Mouse (Mus musculus) layer of hippocampus, adult 9-11 months (tissue): ENCODE data around the gene Fgf15.
"Not testable (repeated sequence)": the region's sequence is repeated elsewhere in the genome, so short reads cannot be mapped to it uniquely, and the experiment has no call there.

Experiments
- DNase-seq: peaks from one replicate; pipeline ENCODE4 v3.0.0; 2022

The Fgf15 gene

DNA sequence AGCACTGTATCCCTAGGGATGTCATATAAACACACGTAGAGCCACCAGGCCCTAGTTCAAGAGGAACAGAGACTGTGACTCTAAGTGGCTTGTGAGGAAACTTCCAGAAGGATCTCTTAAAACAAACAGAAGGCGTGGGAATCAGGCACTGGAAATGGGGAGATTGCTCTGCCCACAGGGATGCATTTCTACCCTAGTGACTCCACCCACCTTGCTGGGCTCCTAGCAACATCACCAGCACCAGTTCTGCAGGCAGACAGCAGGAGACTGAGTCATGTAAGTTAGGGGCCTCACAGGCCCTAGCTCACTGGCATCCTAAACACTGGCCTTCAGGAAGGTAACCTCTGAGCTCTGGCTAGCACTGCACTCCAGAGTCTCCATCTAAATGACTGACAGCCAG lies 4.5 kb upstream of the Fgf15 start:
- peak; percentile 60 for DNase-seq

DNA sequence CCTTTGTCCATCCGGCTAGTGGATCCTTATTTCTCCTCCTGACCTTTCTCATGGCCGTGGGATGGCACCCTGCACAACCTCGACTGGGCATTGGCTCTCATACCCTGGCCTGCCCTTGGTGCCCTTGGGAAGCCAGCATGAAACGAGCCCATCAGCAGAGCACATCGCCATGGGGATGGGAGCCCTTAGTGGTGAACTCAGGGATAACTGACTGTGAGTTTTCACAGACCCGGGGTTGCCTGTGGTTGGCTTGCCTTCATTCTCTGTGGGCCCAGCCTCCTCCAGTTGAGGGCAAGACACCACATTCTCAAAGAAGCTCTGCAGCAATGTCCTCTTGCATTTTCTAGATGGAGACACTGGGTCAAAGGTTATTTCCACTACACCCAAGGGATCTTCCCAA lies 4.0 kb upstream of the Fgf15 start:
- no peak for DNase-seq

DNA sequence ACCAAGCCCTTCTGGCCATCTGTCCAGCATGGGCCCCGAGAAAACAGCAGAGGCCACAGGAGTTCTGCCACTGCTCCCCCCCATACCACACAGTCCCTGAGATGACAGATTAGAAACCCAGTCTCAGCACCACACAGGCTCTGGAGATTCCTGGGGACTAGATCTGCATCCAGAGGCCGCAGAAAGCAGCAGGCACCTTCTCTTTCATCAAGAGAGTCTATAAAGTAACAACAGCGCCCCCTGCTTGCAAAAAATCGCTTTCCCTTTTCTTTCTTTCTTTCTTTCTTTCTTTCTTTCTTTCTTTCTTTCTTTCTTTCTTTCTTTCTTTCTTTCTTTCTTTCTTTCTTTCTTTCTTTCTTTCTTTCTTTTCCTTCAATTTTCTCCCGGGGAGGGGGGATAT lies 2.1 kb upstream of the Fgf15 start:
- DNase-seq, result no peak

DNA sequence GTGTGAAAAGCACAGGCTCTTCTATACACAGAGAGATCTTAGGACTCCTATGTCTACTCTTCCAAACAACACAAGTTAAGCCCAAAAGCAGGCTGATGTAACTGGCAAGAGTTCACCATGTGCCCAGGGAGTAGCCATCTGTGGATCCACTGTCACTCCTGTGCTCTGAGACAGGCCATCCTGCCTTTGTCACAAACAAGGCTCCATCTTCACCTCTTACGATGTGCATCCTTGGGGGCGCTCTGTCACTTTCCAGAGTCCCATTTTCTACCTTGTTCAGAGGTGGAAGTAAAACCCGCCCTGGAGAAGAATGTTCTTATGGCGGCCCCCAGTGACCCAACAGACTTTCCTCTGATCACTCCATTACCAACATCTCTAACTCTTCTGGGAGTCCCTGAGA lies 1.6 kb upstream of the Fgf15 start:
- DNase-seq, result no peak

DNA sequence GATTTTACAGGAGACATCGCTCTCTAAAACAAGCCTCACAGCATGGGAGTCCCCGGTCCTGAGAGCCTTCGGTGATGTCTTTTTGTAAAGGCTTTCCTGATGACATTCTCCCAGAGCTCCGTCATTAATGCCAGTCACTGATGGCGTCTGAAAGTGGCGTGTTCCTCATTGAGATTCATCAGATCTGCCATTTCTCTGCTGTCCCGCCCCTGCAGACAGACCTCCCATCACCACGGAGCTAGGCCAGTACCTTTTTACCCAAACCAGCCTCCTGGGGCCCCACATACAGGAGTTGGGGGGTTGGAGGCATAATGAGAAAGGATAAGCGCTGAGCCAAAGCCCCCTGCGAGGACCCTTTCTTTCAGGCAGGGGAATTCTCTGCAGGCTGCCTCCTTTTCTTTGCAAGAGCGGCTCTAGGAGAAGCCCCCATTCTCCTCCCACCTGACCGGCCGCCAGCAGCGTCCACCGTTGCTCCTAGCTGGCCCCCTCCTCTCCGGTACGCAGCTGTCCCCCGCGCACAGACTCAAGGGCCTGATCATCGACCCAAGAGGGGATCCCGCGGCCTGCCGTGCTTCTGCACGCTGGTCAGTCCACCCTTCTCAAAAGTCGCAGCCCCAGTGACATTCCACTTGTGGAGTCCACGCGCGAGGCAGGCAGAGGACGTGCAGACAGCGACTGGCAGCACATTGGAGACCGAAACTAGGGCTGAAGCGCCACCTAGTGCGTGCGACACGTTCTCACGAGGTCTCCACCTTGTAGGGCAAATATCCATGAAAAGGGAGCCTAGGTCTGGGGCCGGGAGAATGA lies 823 bp upstream of the Fgf15 start:
- DNase-seq, result peak; percentile 56

DNA sequence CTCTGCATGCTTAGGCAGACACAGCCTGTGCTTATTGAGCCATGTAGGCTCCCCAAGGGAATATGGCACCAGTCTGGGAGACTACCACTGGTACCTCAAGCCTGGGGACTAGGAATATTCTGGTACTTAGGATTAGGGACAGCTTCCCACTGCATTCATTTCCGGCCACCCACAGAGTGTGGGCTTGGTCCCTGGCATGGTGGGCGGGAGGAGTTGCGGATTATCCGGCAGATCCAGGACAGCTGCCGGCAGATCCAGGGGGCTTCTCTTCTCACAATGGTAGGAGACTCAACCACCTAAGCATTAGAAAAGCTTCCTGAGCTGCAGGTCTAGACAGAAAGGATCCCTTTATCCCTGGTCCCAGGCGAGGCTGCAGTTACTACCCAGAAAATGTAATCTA lies 2.2 kb downstream of the Fgf15 start:
- no peak for DNase-seq

DNA sequence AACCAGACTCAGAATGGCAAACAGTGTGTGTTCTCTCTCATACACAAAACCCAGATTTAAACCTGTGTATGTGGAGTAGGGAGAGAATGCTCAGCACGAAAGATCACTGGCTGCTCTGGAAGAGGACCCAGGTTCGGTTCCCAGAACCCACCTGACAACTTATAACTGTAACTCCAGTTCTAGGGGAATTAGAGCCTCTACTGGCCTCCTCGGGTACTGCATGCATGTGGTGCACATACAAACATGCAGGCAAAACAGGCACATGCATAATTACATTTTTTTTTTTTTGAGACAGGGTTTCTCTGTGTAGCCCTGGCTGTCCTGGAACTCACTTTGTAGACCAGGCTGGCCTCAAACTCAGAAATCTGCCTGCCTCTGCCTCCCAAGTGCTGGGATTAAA lies 9.2 kb downstream of the Fgf15 start:
- not testable (repeated sequence) for DNase-seq

DNA sequence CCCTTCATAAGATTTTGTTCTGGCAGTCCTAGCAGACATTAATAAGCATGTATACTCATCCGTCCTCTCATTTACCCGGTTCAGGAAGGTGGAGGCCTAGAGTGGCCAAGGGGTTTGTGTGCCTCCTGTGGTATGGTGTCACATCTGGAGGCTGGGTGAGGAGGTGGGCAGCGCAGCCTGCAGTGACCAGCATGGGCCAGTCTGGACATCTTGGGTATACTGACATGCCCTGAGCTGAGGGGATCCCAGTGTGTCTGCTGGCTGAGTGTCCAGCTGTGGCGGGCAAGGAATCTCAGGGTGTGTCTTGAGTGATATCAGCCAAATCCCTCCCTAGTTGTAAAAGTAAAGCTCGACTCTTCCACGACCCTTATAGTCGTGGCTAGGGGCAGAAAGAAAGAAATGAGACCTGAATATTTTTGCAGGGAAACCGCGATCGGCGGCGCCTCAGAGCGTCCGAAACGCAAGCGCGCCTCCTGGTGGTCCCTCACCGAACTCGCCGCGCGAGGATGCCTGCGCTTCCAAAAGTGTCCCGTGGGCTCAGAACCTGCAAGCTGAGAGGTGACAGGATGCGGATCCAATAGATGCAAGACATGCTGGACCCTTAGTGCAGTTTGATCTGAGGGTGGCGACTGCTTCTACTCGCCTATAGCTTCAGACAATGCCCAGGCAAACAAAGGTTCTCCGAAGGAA lies 10.5 kb downstream of the Fgf15 start:
- no peak for DNase-seq

DNA sequence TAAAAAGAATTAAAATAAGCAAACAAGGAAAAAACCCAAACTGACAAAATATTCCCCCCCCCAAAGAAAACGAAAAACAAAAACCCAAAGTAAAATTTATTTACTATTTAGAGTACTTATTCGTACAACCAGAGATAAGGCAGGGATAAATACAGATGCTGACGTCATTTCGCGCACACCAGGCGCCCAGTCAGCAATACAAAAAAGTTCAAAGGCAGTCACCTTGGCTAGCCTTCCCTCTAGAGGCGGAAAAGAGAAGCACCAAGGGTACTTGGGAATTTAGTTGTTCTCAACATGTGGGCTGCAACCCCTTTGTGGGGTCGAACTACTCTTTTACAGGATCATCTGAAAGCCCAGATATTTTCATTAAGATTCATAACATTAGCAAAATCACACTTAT lies 11.5 kb downstream of the Fgf15 start:
- no peak for DNase-seq

DNA sequence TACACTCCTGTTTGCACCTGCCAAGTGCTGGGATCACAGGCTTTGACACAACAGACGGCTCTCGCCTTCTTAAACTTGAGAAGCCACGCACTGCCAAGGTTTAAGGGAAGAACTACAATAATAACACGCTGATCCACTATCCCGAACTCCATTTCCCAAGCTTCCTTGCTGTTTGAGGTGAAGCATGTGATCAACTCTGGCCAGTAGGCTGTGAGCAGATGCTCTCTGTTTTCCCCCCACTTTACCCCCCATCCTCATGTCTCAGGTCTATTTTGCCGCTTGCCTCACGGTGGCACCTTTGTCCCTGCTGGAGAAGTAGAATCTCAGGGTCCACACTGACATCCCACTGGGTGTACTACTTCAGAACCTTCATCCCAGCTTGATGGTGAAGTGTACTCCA lies 12.4 kb downstream of the Fgf15 start:
- DNase-seq, result no peak

DNA sequence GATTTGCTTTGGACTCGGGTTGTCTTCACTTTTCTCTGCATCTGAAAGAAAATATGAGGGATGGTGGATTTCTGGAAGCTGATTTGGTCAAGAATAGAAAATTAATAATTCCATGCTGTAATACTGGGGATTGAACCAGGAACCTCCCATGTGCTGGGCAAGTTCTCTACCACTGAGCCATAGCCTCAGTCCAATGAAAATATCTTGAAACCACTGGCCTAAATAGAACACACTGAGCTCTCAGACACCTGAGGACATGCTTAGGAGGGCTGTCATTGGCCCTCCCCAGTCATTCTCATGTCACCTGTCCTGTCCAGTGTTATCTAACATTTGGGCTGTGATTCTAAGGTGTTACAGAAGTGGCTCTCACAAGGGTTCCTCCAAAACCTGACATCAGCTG lies 14.8 kb downstream of the Fgf15 start:
- no peak for DNase-seq

DNA sequence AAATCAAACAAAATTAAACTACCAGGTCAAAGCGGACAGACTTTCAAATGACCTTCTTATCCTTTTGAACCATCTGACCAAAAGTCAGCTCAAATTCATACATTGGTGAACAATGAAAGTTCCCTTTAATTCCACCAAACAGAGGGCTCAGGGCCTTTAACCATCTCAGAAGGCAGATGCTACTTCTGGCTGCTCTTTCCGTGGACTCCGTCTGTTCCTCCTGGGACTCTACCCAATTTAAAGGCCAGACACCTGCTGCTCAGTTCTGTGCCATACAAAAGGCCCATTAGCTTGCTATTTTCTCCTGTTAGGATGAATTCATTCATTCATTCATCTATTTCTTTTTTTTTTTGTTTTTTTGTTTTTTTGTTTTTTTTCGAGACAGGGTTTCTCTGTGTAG lies 16.6 kb downstream of the Fgf15 start:
- no peak for DNase-seq

DNA sequence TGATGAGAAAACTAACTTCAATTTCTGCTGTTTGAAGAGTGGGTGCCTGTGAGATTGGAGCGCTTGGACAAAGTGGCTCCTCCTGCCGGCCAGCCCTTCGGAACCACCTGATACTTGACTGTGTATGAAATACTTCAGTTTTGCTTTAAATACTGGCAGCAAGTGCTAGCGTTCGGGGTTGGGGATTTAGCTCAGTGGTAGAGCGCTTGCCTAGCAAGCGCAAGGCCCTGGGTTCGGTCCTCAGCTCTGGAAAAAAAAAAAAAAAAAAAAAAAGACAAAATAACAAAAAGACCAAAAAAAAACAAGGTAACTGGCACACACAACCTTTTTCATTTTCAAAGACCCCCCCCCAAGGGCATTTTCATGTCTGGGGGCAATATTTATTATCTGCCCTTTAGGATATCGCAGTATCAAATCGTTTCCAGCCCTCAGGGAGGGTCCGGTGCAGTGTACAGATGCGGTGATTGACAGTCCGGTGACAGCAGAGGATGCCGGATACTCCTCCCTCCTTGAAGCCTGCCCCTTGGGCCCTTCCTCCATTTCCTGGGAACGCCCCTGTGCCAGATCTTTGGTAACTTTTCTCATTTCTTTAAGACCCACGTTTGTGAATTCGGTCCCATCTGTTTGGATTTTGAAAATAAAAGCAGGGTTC lies 18.1 kb downstream of the Fgf15 start:
- DNase-seq, result peak; percentile 67

DNA sequence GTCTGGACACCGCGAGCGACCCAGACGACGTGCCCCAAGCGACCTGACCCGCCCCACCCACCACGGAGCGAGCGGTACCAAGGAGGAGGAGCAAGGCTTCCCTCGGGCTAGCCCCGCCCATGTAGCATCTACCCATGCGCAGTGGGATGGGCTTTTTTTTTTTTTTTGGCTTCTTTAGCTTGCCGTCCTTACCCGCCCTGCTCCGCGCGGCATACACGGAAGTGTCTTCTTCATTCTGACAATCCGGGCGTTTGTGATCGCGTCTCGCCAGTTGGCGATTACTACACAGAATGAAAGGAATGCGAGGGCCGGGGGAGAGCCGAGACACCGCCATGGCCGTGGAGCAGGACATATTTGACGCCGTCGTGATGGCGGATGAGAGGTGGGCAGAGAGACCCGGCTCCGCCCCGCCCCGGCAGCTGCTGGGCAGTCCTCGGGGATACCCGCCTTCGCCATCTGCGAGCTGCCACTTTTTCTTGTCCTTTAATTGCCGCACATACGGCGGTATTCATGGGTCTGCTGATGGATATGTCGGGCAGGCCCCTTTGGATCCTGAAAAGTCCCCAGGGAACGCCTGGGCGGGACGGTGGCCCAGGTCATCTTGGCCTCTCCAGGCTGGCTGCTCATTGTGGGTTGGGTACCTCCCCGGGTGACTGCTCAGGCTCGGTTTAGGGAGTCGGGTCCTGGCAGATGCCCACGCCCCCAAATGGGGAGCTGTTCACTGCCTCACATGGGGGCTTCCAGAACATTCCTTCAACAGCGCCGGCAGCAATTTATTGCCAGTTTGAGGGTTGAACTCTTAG lies 18.8 kb downstream of the Fgf15 start, which contains the start of gene LTO1:
Gene LTO1, plus strand, starts transcription at position 153 of the 803 bp plus-strand sequence.
- peak; percentile 93 for DNase-seq

DNA sequence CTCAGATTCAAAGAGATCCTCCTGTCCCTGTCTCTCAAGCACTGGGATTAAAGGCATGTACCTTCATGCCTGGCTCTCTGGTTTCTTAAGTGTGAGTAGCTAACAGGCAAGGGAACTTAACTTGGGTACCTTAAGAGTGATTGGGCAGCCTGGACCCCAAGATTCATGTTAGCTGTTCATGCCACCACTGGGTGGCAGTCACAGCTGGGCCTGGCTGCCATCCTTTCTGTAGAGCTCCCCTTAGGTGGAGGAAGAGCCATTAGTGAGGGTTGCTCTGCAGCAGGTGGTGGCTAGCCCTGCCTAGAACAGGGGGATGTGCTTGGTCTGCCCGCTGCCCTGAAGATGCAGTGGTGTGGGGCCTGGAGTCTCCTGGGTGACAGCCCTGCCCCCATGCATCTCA lies 22.5 kb downstream of the Fgf15 start:
- DNase-seq, result no peak

DNA sequence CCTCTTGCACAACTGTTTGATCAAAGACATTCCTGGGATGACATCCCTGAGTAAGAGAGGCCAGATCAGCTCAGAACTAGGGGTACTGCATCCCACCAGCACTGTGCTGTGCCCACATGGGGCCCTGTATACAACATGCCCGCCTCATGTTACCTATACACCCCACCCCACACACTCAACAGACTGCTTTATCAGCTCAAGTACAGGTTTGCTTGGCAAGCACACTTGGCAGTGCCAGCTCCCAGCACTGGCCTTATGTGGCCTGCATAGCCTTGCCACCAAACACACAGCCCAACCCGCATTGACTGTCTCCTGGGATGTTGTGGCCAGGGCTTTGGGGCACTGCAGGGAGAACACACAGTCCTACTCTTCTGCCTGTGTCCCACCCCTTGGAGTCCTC lies 31.3 kb downstream of the Fgf15 start:
- no peak for DNase-seq

DNA sequence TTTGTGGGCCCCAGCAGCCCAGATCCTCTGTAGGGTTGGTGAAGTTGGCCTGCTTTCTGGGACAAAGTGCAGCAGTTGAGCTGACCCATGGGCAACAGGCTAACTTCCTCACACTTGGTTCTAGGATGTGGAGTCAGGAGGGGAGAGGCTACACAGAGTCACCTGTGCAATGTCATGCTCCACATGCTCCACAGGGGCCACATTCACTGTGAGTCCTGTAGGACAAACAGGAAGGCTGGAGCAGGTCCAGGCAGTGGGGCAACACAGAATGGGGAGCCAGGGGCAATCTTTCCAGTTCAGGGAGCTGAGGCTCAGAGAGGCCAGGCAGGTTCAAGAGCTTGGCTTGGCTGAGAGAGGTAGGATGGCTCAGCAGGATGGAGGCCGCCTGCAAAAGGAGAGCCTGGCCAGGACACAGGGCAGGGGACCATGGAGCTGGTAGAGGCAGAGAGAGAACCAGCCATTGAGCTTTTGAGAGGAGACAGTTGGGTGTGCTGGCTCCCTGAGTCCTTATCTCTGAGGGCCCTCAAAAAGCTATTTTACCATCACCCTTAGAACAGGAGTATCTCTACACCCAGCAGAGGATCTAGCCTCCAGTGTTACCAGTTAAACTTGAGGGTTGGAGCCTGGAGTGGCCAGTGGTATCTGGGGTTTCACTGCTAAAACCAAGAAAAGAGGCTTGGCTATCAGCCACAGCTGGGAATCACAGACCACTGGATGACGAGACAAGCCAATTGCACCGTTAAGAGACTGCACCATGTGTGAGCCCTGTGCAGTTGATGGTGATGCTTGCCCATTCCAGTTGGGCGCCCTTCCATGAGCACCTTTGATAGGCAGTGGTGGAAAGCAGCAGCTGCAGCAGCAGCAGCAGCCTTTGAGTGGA lies 31.9 kb downstream of the Fgf15 start:
- DNase-seq, result no peak

DNA sequence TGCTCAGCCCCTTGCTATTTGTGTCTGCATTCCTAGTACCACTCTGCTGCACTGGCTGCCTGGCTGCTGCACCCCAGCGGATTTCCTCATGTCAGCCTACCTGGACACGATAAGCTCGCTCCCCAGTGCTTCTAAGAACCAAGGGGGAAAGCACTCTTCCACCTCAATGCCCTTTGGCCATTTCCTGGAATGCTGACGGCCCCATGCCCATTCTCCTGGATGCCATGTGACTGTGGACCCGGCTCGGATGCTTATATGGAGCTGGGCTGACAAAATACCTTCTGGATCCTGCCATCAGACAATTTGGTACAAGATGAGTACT lies 32.5 kb downstream of the Fgf15 start:
- no peak for DNase-seq

DNA sequence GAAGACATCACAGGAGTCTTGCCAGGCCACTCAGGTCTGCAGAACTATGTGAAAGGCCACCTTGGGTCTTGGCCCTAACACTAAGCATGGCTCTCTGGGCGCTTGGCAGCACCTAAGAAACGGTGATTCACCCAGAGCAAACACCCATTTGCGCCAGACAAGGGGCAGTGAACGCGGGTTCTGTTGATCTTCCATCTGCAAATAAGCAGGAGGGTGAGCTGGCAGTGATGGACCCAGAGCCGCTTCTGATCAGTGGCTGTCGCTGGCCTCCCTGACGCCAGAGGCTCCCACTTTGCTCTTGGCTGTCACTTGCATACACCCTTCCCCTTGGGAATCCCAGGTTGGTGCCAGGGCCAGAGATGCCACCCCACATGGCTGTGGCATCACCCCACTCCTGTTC lies 33.2 kb downstream of the Fgf15 start:
- no peak for DNase-seq

DNA sequence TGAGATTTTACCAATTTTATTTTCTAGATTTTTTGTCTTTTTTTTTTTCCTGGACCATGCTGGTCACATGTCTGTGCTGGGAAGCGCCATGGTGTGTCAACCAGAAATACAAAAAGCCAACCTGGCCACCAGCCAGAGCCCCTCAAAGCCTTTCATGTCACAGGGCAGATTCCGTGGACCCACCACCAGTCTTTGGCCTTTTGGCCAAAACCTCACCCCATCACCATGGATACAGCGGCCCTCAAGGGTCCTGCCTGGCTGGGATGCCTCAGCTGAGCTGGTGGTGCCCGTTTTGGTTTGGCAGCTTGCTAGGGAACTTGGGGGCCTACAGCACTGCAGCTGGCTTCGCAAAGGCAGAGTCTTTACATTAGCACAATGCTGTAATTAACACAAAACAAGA lies 33.6 kb downstream of the Fgf15 start:
- no peak for DNase-seq

DNA sequence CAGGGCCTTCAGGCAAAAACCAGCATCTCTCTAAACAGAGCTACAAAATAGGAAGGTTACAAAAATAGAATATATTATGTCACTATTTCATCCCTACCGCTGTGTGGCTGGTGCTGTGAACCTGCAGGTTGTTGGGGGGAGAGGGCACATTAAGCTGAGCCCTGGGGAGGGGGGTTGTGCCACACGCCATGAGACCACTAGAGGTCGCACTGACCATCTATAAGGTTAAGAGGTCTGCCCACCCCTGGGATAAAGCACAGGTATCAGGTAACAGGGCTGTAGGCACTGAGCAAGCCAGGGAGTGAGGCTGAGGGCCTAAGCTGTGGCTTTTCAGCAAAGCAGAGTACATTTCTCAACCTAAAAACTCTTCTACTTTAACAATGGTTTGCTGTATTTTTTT lies 35.4 kb downstream of the Fgf15 start:
- no peak for DNase-seq

DNA sequence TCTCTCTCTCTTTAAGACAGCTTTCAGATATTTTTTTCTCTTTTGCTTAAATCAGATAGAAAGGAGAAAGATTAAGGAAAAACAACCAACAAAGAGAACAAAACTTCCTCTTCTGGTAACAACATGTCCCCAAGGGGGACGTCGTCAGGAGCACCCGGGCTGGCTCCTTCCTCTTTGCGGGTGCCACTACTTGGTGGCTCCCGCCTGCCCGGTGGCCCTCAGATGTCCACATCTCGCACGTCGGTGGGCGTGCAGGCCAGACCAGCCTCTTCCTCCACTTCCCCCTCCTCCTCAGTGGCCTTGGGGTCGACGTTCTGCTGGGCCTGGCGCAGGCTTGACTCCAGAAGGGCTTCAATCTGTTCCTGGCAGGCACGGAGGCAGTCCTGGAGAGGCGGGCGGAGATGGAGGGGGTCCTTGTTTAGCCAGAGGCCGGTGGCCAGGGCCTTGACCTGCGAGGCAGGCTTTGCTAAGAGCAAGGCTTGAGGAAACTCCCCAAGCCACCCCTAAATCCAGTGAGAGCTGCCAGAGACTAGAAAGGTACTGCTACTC lies 36.1 kb downstream of the Fgf15 start:
- no peak for DNase-seq
